Mouse (Mus musculus) MEL (cell line): ENCODE data around the gene Cabs1. TPM values are rescaled to one million over a fixed set of nuclear protein-coding genes. Genes with fewer than 3 reads are reported as not detected.

Experiments used
- DNase-seq: peaks from one replicate; pipeline ENCODE4 v3.0.0; 2011; ENCODE audit warnings: low read depth, low spot score
- H3K27ac ChIP-seq: 2 replicates; pipeline ENCODE4 v1.5.1; 2012; ENCODE audit warnings: low read depth, mild to moderate bottlenecking, control low read depth, low read length, moderate library complexity; ENCODE audit not compliant: control insufficient read depth
- H3K27me3 ChIP-seq, 2 experiments: fragments of 150-350 bp in 1 of 2; sonication (generic) in 1 of 2; 2 replicates each; pipeline ENCODE4 v1.6.1; 2012; ENCODE audit warnings: low read length in 2 of 2, mild to moderate bottlenecking in 2 of 2, improper control_type of control experiment in 1 of 2, moderate library complexity in 1 of 2; ENCODE audit not compliant: insufficient read depth in 2 of 2, control insufficient read depth in 1 of 2
- H3K36me3 ChIP-seq, 2 experiments: 2 replicates each; pipeline ENCODE4 v1.6.1; 2012 to 2014; ENCODE audit warnings: low read length in 2 of 2, improper control_type of control experiment in 1 of 2, inconsistent platforms in 1 of 2, mild to moderate bottlenecking in 1 of 2; ENCODE audit not compliant: insufficient read depth in 2 of 2, control insufficient read depth in 1 of 2
- H3K4me1 ChIP-seq, 2 experiments: fragments of 150-350 bp in 1 of 2; sonication (generic) in 1 of 2; 2 replicates each; pipeline ENCODE4 v1.6.1; 2012; ENCODE audit warnings: low read length in 2 of 2, improper control_type of control experiment in 1 of 2, mild to moderate bottlenecking in 1 of 2; ENCODE audit not compliant: insufficient read depth in 2 of 2, control insufficient read depth in 1 of 2
- H3K4me3 ChIP-seq, 2 experiments: fragments of 150-350 bp in 1 of 2; sonication (generic) in 1 of 2; 2 replicates each; pipeline ENCODE4 v1.5.1; 2012; ENCODE audit warnings: low read depth in 2 of 2, low read length in 2 of 2, mild to moderate bottlenecking in 2 of 2, moderate library complexity in 2 of 2, control low read depth in 1 of 2, improper control_type of control experiment in 1 of 2; ENCODE audit not compliant: control insufficient read depth in 1 of 2, insufficient read depth in 1 of 2
- H3K79me2 ChIP-seq: 2 replicates; pipeline ENCODE4 v1.6.1; 2012; ENCODE audit warnings: mild to moderate bottlenecking, low read length, moderate library complexity; ENCODE audit not compliant: control insufficient read depth, poor library complexity, insufficient read depth
- H3K9ac ChIP-seq: 2 replicates; pipeline ENCODE4 v1.6.1; 2012; ENCODE audit warnings: low read depth, mild to moderate bottlenecking, control low read depth, low read length, moderate library complexity; ENCODE audit not compliant: control insufficient read depth, poor library complexity, severe bottlenecking
- H3K9me3 ChIP-seq: fragments of 150-350 bp; sonication (generic); replicated peaks from 2 replicates; pipeline ENCODE4 v1.6.1; 2012; ENCODE audit warnings: mild to moderate bottlenecking, low read length, improper control_type of control experiment, moderate library complexity; ENCODE audit not compliant: insufficient read depth
- CHD1 ChIP-seq: IDR thresholded peaks from 2 replicates; pipeline ENCODE4 v1.6.1; 2012; ENCODE audit warnings: low read depth, mild to moderate bottlenecking, inconsistent platforms, low read length, improper control_type of control experiment
- CHD2 ChIP-seq: IDR thresholded peaks from 2 replicates; pipeline ENCODE4 v1.6.1; 2011; ENCODE audit warnings: low read length, improper control_type of control experiment
- CTCF ChIP-seq, 3 experiments: IDR thresholded peaks in 2 of 3; conservative IDR thresholded peaks in 1 of 3; 2 replicates each; pipeline ENCODE4 v1.5.1; 2011 to 2012; ENCODE audit warnings: low read length in 3 of 3, low read depth in 2 of 3, mild to moderate bottlenecking in 2 of 3, improper control_type of control experiment in 1 of 3, inconsistent platforms in 1 of 3, mixed read lengths in 1 of 3, moderate library complexity in 1 of 3; ENCODE audit not compliant: control insufficient read depth in 1 of 3, insufficient read depth in 1 of 3, poor library complexity in 1 of 3, severe bottlenecking in 1 of 3
- E2F4 ChIP-seq: IDR thresholded peaks from 2 replicates; pipeline ENCODE4 v1.6.1; 2011; ENCODE audit warnings: low read depth, low read length, improper control_type of control experiment, borderline replicate concordance
- ETS1 ChIP-seq: IDR thresholded peaks from 2 replicates; pipeline ENCODE4 v1.6.1; 2012; ENCODE audit warnings: low read depth, mild to moderate bottlenecking, inconsistent platforms, low read length, improper control_type of control experiment, moderate library complexity
- JUND ChIP-seq: IDR thresholded peaks from 2 replicates; pipeline ENCODE4 v1.6.1; 2011; ENCODE audit warnings: low read depth, mild to moderate bottlenecking, improper control_type of control experiment, low read length
- KAT2A ChIP-seq: conservative IDR thresholded peaks from 2 replicates; pipeline ENCODE4 v1.6.1; 2012; ENCODE audit warnings: low read depth, low read length, improper control_type of control experiment, inconsistent platforms
- MAX ChIP-seq: IDR thresholded peaks from 2 replicates; pipeline ENCODE4 v1.6.1; 2011; ENCODE audit warnings: low read length, improper control_type of control experiment
- MXI1 ChIP-seq: IDR thresholded peaks from 2 replicates; pipeline ENCODE4 v1.6.1; 2011; ENCODE audit warnings: mild to moderate bottlenecking, low read depth, low read length, improper control_type of control experiment
- NELFE ChIP-seq: IDR thresholded peaks from 2 replicates; pipeline ENCODE4 v1.6.1; 2011; ENCODE audit warnings: low read depth, low read length, improper control_type of control experiment
- POLR2AphosphoS5 ChIP-seq: IDR thresholded peaks from 2 replicates; pipeline ENCODE4 v1.6.1; 2012; ENCODE audit warnings: low read depth, borderline replicate concordance, mild to moderate bottlenecking, inconsistent platforms, low read length, moderate library complexity, mixed read lengths
- RCOR1 ChIP-seq: IDR thresholded peaks from 2 replicates; pipeline ENCODE4 v1.6.1; 2012; ENCODE audit warnings: low read depth, mild to moderate bottlenecking, inconsistent platforms, low read length, improper control_type of control experiment
- TAL1 ChIP-seq: IDR thresholded peaks from 2 replicates; pipeline ENCODE4 v1.6.1; 2012; ENCODE audit warnings: mild to moderate bottlenecking, inconsistent platforms, low read length, moderate library complexity, mixed read lengths
- USF2 ChIP-seq, 2 experiments: IDR thresholded peaks; 2 replicates each; pipeline ENCODE4 v1.6.1; 2011 to 2012; ENCODE audit warnings: improper control_type of control experiment in 2 of 2, low read length in 2 of 2, borderline replicate concordance in 1 of 2, inconsistent platforms in 1 of 2, low read depth in 1 of 2, mild to moderate bottlenecking in 1 of 2; ENCODE audit not compliant: insufficient read depth in 1 of 2
- ZC3H11A ChIP-seq: IDR thresholded peaks from 2 replicates; pipeline ENCODE4 v1.6.1; 2012; ENCODE audit warnings: low read depth, mild to moderate bottlenecking, inconsistent platforms, low read length, improper control_type of control experiment
- polyA plus RNA-seq, 2 experiments: library from polyadenylated mRNA; stranded (reverse) in 1 of 2; unstranded in 1 of 2; fragments of >175 nt in 1 of 2; fragments of >200 nt in 1 of 2; gene quantifications; 2 replicates each; pipeline versions ENCODE4 v1.2.1 to v1.2.4; 2012; ENCODE audit warnings: low replicate concordance in 2 of 2, low read depth in 1 of 2; ENCODE audit not compliant: insufficient read length in 2 of 2, insufficient read depth in 1 of 2, missing spikeins in 1 of 2
- total RNA-seq: library from RNA; depleted of rRNA; stranded (reverse); fragments of 300-350 nt; gene quantifications from 2 replicates; pipeline ENCODE4 v1.2.3, GENCODE M21; 2012

Gene Cabs1
- total and polyA plus RNA-seq, 3 experiments: not detected

- H3K27ac ChIP-seq: no peak overlapping the region
- no peak overlapping the region for H3K4me3 ChIP-seq
- no peaks in the 10 kb centered on the region for H3K4me1 ChIP-seq
- no peak overlapping the region for H3K9ac ChIP-seq
- no peaks in the 10 kb centered on the region for H3K36me3 ChIP-seq
- no peaks in the 10 kb centered on the region for H3K79me2 ChIP-seq
- H3K9me3 ChIP-seq: no peaks in the 10 kb centered on the region
- DNase-seq: no peak
- H3K27me3 ChIP-seq: no peaks in the 10 kb centered on the region
- TF ChIP-seq USF2 (IDR thresholded peaks at IDR 0.05; ENCODE audit: borderline replicate concordance in 1 of 2, insufficient read depth in 1 of 2, low read depth in 1 of 2, low read length in 2 of 2): no peak
- TF ChIP-seq KAT2A: no peak
- TF ChIP-seq CTCF (IDR thresholded peaks at IDR 0.05 in 2 of 3, conservative IDR thresholded peaks at IDR 0.05 in 1 of 3; ENCODE audit: control insufficient read depth in 1 of 3, insufficient read depth in 1 of 3, low read depth in 2 of 3, low read length in 3 of 3, poor library complexity in 1 of 3, severe bottlenecking in 1 of 3): no peak
- no peak for TF ChIP-seq TAL1
- TF ChIP-seq CHD2: no peak
- TF ChIP-seq JUND: no peak
- TF ChIP-seq E2F4: no peak
- TF ChIP-seq ZC3H11A: no peak
- TF ChIP-seq, all 39 proteins: peak for 0
Observed at GRCm38 (mm10) chr5:87951836-87952235, 27.4 kb upstream of the Cabs1 start.

DNA sequence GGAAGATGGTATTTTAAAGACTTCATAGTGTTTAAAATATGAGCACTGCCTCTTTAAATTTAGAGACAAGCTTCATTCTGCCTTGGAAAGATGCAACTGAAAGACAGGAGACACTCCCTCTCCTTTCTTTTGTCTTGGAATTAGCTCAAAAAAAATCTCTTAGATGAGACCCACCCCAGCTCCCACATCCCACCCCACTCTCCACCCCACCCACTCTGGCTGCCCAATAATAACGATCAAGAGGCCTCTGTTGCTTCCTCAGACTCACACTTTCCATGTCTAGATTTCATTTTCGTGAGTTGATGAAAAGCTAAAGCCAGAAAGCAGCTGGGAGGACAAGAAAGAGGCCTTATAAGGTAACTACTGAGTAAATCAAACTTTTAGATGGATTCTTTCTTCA is 10.0 kb upstream of the Cabs1 start, which contains the start of the genes 2310003L06Rik and Gm28434:
2310003L06Rik (plus strand) TSS at position 259 of the 400 bp plus-strand sequence.
Gm28434 (plus strand) TSS at position 317 of the 400 bp plus-strand sequence.
- TF ChIP-seq E2F4 (no peak), CHD2 (no peak), JUND (no peak), ETS1 (no peak), MAX (no peak), MXI1 (no peak), POLR2AphosphoS5 (no peak), CHD1 (no peak), NELFE (no peak), RCOR1 (no peak), ZC3H11A (no peak)
- TF ChIP-seq, all 39 proteins: peak for 0
- H3K9me3 ChIP-seq: no peaks in the 10 kb centered on the region

More for the DNA sequence above, 10.0 kb upstream of the Cabs1 start, which contains the start of the genes 2310003L06Rik and Gm28434:
- no peak for DNase-seq
- Histone ChIP-seq H3K27me3 (no peaks in the 10 kb centered on the region), H3K79me2 (no peaks in the 10 kb centered on the region), H3K27ac (no peak within 1 kb of the TSS), H3K4me1 (no peaks in the 10 kb centered on the region), H3K9ac (no peak within 1 kb of the TSS), H3K4me3 (no peak within 1 kb of the TSS), H3K36me3 (no peaks in the 10 kb centered on the region)
